Mouse (Mus musculus): ENCODE measurements around the gene Tmem147. TPM values are rescaled to one million over a fixed set of nuclear protein-coding genes. Genes with fewer than 3 reads are reported as not detected.
A peak's percentile ranks its signal among the peaks of the same experiment; 100 is the strongest.

The Tmem147 gene
- polyA plus RNA-seq, 1 experiment from 2014 or later, result 125 TPM

- no peak for ATAC-seq
- 78% methylated on average over 5 of the region's 5 CpGs for WGBS (ENCODE audit: insufficient replicate concordance)
- no peak overlapping the region for H3K27ac ChIP-seq
- H3K9ac ChIP-seq, result no peak overlapping the region
- H3K9me3 ChIP-seq (replicated peaks), result no peaks in the 10 kb centered on the region
- no peaks in the 10 kb centered on the region for H3K36me3 ChIP-seq
- H3K4me3 ChIP-seq, result no peak overlapping the region
- no peak overlapping the region for H3K4me2 ChIP-seq
- peaks cover 49% of the 10 kb centered on the region for H3K27me3 ChIP-seq (replicated peaks)
- peaks cover 21% of the 10 kb centered on the region for H3K4me1 ChIP-seq
Observed at GRCm38 (mm10) chr7:30719669-30720068, 9.7 kb downstream of the Tmem147 start.

GRCm38 (mm10) chr7:30717716-30718046, 11.7 kb downstream of the Tmem147 start:
- H3K4me2 ChIP-seq, result peak overlapping the region; percentile 74
- H3K4me1 ChIP-seq, result peaks cover 15% of the 10 kb centered on the region
- H3K9me3 ChIP-seq (replicated peaks), result no peaks in the 10 kb centered on the region
- 16% methylated on average over 14 of the region's 14 CpGs for WGBS (ENCODE audit: insufficient replicate concordance)
- H3K9ac ChIP-seq, result peak overlapping the region; percentile 25; the same call in 1 of the 2 replicates
- no peaks in the 10 kb centered on the region for H3K36me3 ChIP-seq
- H3K27ac ChIP-seq, result no peak overlapping the region
- peak overlapping the region; percentile 46 for H3K4me3 ChIP-seq
- no peak for ATAC-seq
- peaks cover 63% of the 10 kb centered on the region for H3K27me3 ChIP-seq (replicated peaks)

- Histone ChIP-seq H3K9ac (peak overlapping the region; percentile 25; the same call in 1 of the 2 replicates), H3K4me3 (peak overlapping the region; percentile 46), H3K9me3 (replicated peaks) (no peaks in the 10 kb centered on the region), H3K27ac (no peak overlapping the region), H3K4me2 (peak overlapping the region; percentile 74), H3K27me3 (replicated peaks) (peaks cover 68% of the 10 kb centered on the region), H3K36me3 (no peaks in the 10 kb centered on the region), H3K4me1 (peaks cover 15% of the 10 kb centered on the region)
- WGBS (ENCODE audit: insufficient replicate concordance), result 6% methylated on average over 43 of the region's 43 CpGs
- ATAC-seq, result peak; percentile 95
Observed at GRCm38 (mm10) chr7:30717006-30717715, 12.2 kb downstream of the Tmem147 start.

- Histone ChIP-seq H3K27me3 (replicated peaks) (peaks cover 60% of the 10 kb centered on the region), H3K4me2 (no peak within 1 kb of the TSS), H3K36me3 (no peaks in the 10 kb centered on the region), H3K4me3 (no peak within 1 kb of the TSS), H3K27ac (no peak within 1 kb of the TSS), H3K9me3 (replicated peaks) (no peaks in the 10 kb centered on the region), H3K4me1 (peaks cover 13% of the 10 kb centered on the region), H3K9ac (no peak within 1 kb of the TSS)
- 59% methylated on average over 3 of the region's 3 CpGs for WGBS (ENCODE audit: insufficient replicate concordance)
- peak; percentile 50; the same call in 1 of the 2 replicates for ATAC-seq
Observed at GRCm38 (mm10) chr7:30711942-30712341, 17.4 kb downstream of the Tmem147 start, which contains the start of gene Atp4a. Atp4a (plus strand) TSS chr7:30712209.

- H3K4me1 ChIP-seq, result peaks cover 28% of the 10 kb centered on the region
- H3K4me3 ChIP-seq, result no peak overlapping the region
- H3K9ac ChIP-seq, result no peak overlapping the region
- H3K36me3 ChIP-seq, result no peaks in the 10 kb centered on the region
- H3K9me3 ChIP-seq (replicated peaks), result no peaks in the 10 kb centered on the region
- no peak for ATAC-seq
- no peak overlapping the region for H3K27ac ChIP-seq
- 81% methylated on average over 1 of the region's 1 CpGs for WGBS (ENCODE audit: insufficient replicate concordance)
- H3K27me3 ChIP-seq (replicated peaks), result peaks cover 21% of the 10 kb centered on the region; the same call in 1 of the 2 replicates
- H3K4me2 ChIP-seq, result no peak overlapping the region
Observed at GRCm38 (mm10) chr7:30707441-30707840, 21.9 kb downstream of the Tmem147 start.

- WGBS (ENCODE audit: insufficient replicate concordance), result 28% methylated on average over 8 of the region's 8 CpGs
- no peak overlapping the region for H3K9ac ChIP-seq
- peaks cover 26% of the 10 kb centered on the region for H3K4me1 ChIP-seq
- H3K36me3 ChIP-seq, result no peaks in the 10 kb centered on the region
- H3K4me3 ChIP-seq, result no peak overlapping the region
- peaks cover 10% of the 10 kb centered on the region; the same call in 1 of the 2 replicates for H3K27me3 ChIP-seq (replicated peaks)
- ATAC-seq, result peak; percentile 68
- H3K4me2 ChIP-seq, result peak overlapping the region; percentile 45
- H3K27ac ChIP-seq, result no peak overlapping the region
- H3K9me3 ChIP-seq (replicated peaks), result no peaks in the 10 kb centered on the region
Observed at GRCm38 (mm10) chr7:30706214-30706882, 23.0 kb downstream of the Tmem147 start.

GRCm38 (mm10) chr7:30698589-30698988, 30.8 kb downstream of the Tmem147 start, which contains the start of gene 2200002J24Rik:
2200002J24Rik (plus strand) TSS chr7:30698926.
- Histone ChIP-seq H3K9me3 (replicated peaks) (no peaks in the 10 kb centered on the region), H3K36me3 (no peaks in the 10 kb centered on the region), H3K9ac (no peak within 1 kb of the TSS), H3K4me2 (no peak within 1 kb of the TSS), H3K4me1 (peaks cover 5% of the 10 kb centered on the region), H3K27ac (no peak within 1 kb of the TSS), H3K4me3 (no peak within 1 kb of the TSS), H3K27me3 (replicated peaks) (no peaks in the 10 kb centered on the region)
- peak; percentile 66; the same call in 1 of the 2 replicates for ATAC-seq
- WGBS (ENCODE audit: insufficient replicate concordance), result 38% methylated on average over 9 of the region's 9 CpGs

GRCm38 (mm10) chr7:30698101-30698500, 31.2 kb downstream of the Tmem147 start:
- no peak for ATAC-seq
- Histone ChIP-seq H3K9ac (no peak overlapping the region), H3K27ac (no peak overlapping the region)

GRCm38 (mm10) chr7:30688325-30688724, 41.0 kb downstream of the Tmem147 start:
- Histone ChIP-seq H3K4me3 (no peak overlapping the region), H3K4me2 (no peak overlapping the region), H3K36me3 (no peaks in the 10 kb centered on the region), H3K9me3 (replicated peaks) (no peaks in the 10 kb centered on the region), H3K9ac (no peak overlapping the region), H3K4me1 (no peaks in the 10 kb centered on the region), H3K27ac (no peak overlapping the region), H3K27me3 (replicated peaks) (peaks cover 7% of the 10 kb centered on the region; the same call in 1 of the 2 replicates)
- WGBS (ENCODE audit: insufficient replicate concordance), result 84% methylated on average over 6 of the region's 6 CpGs
- no peak for ATAC-seq

More at GRCm38 (mm10) chr7:30698101-30698500, 31.2 kb downstream of the Tmem147 start:
- no peaks in the 10 kb centered on the region for H3K36me3 ChIP-seq
- WGBS (ENCODE audit: insufficient replicate concordance), result 17% methylated on average over 5 of the region's 5 CpGs
- H3K9me3 ChIP-seq (replicated peaks), result no peaks in the 10 kb centered on the region
- no peak overlapping the region for H3K4me2 ChIP-seq
- H3K27me3 ChIP-seq (replicated peaks), result no peaks in the 10 kb centered on the region
- no peak overlapping the region for H3K4me3 ChIP-seq
- peaks cover 5% of the 10 kb centered on the region for H3K4me1 ChIP-seq

GRCm38 (mm10) chr7:30683425-30683824, 45.9 kb downstream of the Tmem147 start:
- Histone ChIP-seq H3K4me2 (no peak overlapping the region), H3K4me3 (no peak overlapping the region), H3K27ac (no peak overlapping the region), H3K4me1 (no peaks in the 10 kb centered on the region), H3K36me3 (no peaks in the 10 kb centered on the region), H3K9ac (no peak overlapping the region), H3K9me3 (replicated peaks) (no peaks in the 10 kb centered on the region), H3K27me3 (replicated peaks) (peaks cover 6% of the 10 kb centered on the region; the same call in 1 of the 2 replicates)
- ATAC-seq, result no peak
- WGBS (ENCODE audit: insufficient replicate concordance), result 23% methylated on average over 2 of the region's 2 CpGs

- H3K4me1 ChIP-seq, result no peaks in the 10 kb centered on the region
- 71% methylated on average over 5 of the region's 5 CpGs for WGBS (ENCODE audit: insufficient replicate concordance)
- no peaks in the 10 kb centered on the region for H3K36me3 ChIP-seq
- no peak overlapping the region for H3K27ac ChIP-seq
- H3K9me3 ChIP-seq (replicated peaks), result no peaks in the 10 kb centered on the region
- no peak overlapping the region for H3K4me2 ChIP-seq
- no peak overlapping the region for H3K9ac ChIP-seq
- no peak for ATAC-seq
- no peak overlapping the region for H3K4me3 ChIP-seq
- H3K27me3 ChIP-seq (replicated peaks), result no peaks in the 10 kb centered on the region
Observed at GRCm38 (mm10) chr7:30681897-30682296, 47.4 kb downstream of the Tmem147 start.

- ATAC-seq, result no peak
- no peak overlapping the region for H3K27ac ChIP-seq
- H3K4me1 ChIP-seq, result no peaks in the 10 kb centered on the region
- H3K36me3 ChIP-seq, result no peaks in the 10 kb centered on the region
- H3K9ac ChIP-seq, result no peak overlapping the region
- no peaks in the 10 kb centered on the region for H3K9me3 ChIP-seq (replicated peaks)
- 0 out of 2 replicates have a peak, but pooled peaks cover 6% of the 10 kb centered on the region for H3K27me3 ChIP-seq (replicated peaks)
- 64% methylated on average over 5 of the region's 5 CpGs for WGBS (ENCODE audit: insufficient replicate concordance)
- H3K4me3 ChIP-seq, result no peak overlapping the region
- no peak overlapping the region for H3K4me2 ChIP-seq
Observed at GRCm38 (mm10) chr7:30678263-30678975, 50.9 kb downstream of the Tmem147 start.
